Mouse (Mus musculus): ENCODE data around the gene Igfn1. TPM values are rescaled to one million over a fixed set of nuclear protein-coding genes. Genes with fewer than 3 reads are reported as not detected.

Igfn1 gene
- polyA plus RNA-seq, 1 experiment, result 0.04 TPM

DNA sequence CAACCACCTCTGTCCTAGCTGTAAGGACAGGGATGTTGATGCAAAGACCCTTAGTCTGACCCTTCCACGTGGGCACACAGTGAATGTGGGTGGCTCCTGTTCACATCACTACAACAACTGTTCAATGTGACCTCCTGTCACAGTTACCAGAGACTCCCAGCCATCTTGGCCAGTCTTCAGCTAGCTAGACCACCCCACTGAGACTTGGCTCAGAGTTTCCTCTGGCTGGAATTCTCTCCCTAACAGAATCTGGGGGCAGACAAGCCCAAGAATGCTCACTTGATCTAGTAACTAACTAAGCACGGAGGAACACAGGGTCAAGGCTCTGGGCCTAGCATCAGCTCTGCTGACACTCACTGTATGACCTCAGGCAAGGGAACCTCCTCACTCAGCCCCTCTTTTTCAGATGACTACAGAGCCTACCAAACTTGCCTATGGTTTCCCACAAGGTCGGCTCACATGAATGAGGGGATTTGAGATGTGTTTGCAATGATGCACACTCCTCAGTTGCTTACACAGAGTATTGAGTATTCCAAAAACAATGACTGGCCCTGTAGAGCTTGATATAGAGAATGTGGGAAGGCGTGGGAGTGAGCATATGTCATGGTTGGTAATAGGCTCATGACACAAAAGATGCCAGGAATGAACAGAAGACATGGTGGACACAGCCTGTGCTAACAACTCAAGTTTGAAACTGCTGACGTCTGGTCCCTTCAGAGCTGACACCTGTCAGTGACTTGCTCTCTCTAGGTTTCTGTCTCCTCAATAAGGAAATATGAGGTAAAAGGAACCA is 32.8 kb upstream of the Igfn1 start:
- TF ChIP-seq CTCF (IDR thresholded peaks at IDR 0.05; ENCODE audit: borderline replicate concordance, extremely low read depth, insufficient read depth, insufficient read length) (no peak), POLR2A (IDR thresholded peaks at IDR 0.05; ENCODE audit: borderline replicate concordance, extremely low read depth, insufficient read depth, insufficient read length, poor library complexity, severe bottlenecking) (no peak)
- no peak for DNase-seq (ENCODE audit: low read depth)

DNA sequence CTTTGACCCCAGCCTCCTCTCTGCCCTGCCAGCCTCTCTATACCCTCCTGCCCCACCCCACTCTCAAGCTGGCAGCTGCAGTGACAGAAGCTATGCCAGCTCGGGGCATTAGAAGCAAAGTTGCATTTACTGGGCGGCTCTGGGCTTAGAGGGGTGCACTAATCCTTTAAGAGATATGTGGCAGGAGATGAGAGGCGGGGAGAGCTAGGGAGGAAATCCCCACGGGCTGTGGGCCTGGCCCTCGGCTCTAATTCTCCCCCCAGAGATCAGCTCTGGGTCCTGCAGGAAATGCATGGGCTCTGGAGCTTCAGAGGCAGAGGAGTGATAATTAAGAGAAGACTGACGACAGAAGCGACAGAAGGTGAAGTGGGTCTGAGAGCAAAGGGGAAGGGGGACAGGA is 26.8 kb upstream of the Igfn1 start:
- TF ChIP-seq CTCF (IDR thresholded peaks at IDR 0.05; ENCODE audit: borderline replicate concordance, extremely low read depth, insufficient read depth, insufficient read length) (no peak), POLR2A (IDR thresholded peaks at IDR 0.05; ENCODE audit: borderline replicate concordance, extremely low read depth, insufficient read depth, insufficient read length, poor library complexity, severe bottlenecking) (no peak)
- no peak for DNase-seq (ENCODE audit: low read depth)

DNA sequence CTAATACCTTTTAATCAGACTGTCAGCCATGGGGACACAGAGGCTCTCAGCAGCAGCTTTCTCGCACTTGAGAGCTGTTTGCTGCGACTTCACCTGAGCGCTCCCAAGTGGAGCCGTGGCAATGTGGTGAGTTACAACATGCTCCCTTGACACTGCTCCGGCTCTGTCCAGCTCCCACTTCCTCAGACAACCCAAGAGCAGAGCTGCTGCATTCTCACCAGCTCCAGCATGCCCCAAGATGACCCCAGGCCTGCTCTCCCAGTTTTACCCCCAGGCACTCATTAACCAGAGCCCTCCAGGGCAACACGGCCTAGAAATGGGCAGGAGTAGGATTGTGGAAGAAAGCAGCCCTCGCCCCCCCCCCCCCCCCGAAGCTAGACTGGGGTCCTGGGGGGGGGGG is 25.6 kb upstream of the Igfn1 start:
- no peak for DNase-seq (ENCODE audit: low read depth)
- TF ChIP-seq CTCF (IDR thresholded peaks at IDR 0.05; ENCODE audit: borderline replicate concordance, extremely low read depth, insufficient read depth, insufficient read length) (no peak), POLR2A (IDR thresholded peaks at IDR 0.05; ENCODE audit: borderline replicate concordance, extremely low read depth, insufficient read depth, insufficient read length, poor library complexity, severe bottlenecking) (no peak)

DNA sequence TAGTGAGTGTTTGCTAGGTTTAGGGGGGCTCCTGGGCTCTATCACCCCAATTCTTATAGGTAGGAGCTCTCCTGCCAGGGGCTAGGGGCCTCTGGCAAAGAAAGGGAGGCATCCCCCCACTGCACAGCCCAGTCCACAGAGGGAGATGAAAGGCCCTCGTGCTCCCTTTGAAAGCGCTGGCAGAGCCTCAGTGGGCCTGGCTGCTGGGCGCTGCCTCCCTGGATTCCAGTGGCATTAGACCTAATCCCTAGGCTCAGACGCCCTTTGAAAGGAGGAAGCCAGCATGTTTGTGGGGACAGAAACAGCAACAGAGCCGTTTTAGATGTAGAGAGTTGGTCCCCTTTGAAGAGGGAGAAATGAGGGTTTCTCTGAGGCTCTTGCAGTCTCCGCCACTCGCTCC is 24.1 kb upstream of the Igfn1 start:
- DNase-seq (ENCODE audit: low read depth), result peak; percentile 49
- TF ChIP-seq CTCF (IDR thresholded peaks at IDR 0.05; ENCODE audit: borderline replicate concordance, extremely low read depth, insufficient read depth, insufficient read length) (no peak), POLR2A (IDR thresholded peaks at IDR 0.05; ENCODE audit: borderline replicate concordance, extremely low read depth, insufficient read depth, insufficient read length, poor library complexity, severe bottlenecking) (no peak)

DNA sequence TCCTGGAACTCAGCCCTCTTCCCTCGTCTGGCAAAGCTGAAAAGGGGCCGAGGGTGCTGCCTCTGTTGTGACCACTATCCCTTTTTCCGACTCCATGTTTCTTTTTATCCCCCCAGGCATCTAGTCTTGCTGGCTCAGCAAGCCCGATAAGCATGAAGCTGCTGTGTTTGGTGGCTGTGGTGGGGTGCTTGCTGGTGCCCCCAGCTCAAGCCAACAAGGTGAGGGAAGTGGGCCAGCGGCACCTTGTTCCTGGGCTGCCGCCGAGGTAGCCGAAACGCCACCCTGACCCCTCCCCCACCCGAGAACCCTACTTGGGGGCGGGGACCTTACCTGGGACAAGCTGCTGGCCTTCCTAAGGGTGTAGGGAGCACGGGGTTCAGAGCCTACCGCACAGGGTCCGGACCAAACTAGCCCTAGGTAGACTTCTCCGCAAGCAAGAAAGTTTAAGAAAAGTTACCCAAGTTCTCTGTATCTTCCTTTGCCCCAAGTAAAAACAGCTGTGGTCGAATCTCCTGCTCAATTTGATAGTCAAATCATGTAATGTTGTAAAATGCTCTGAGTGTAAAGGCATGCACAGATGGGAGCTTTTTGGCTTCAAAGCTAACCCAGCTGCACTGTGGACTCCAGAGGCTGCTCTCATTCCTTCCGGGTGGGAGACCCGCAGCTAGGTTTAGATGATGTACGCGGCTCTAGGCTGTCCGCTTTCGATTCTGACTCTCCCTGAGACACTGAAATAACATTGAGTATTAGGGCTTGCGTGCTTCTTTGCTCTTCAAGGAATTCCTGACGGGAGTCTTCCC is 12.4 kb upstream of the Igfn1 start:
- DNase-seq (ENCODE audit: low read depth), result peak; percentile 42
- no peak for TF ChIP-seq POLR2A (IDR thresholded peaks at IDR 0.05; ENCODE audit: borderline replicate concordance, extremely low read depth, insufficient read depth, insufficient read length, poor library complexity, severe bottlenecking)
- no peak for TF ChIP-seq CTCF (IDR thresholded peaks at IDR 0.05; ENCODE audit: borderline replicate concordance, extremely low read depth, insufficient read depth, insufficient read length)

DNA sequence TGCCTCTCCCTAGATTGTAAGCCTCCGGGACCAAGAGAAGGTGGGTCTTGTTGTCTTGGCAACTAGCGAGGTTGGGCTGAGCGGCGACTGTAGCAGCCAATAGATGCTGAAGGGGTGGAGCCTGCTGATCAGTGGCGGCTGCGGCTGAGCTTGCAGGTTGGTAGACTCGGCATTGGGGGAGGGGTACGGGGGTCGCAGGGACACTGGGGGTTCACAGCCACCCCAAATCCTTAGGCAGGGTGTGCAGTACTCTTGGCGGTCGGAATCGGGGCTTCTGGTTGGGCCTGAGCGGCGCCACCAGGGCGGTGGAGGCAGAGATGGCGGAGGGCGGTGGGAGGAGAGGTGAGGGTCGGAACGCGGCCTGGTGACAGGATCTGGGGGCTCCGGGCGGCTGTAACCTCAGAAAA is 11.8 kb upstream of the Igfn1 start:
- peak; percentile 99 for DNase-seq (ENCODE audit: low read depth)
- TF ChIP-seq POLR2A (IDR thresholded peaks at IDR 0.05; ENCODE audit: borderline replicate concordance, extremely low read depth, insufficient read depth, insufficient read length, poor library complexity, severe bottlenecking) (peak; percentile 45; the same call in 1 of the 2 replicates), CTCF (IDR thresholded peaks at IDR 0.05; ENCODE audit: borderline replicate concordance, extremely low read depth, insufficient read depth, insufficient read length) (no peak)

DNA sequence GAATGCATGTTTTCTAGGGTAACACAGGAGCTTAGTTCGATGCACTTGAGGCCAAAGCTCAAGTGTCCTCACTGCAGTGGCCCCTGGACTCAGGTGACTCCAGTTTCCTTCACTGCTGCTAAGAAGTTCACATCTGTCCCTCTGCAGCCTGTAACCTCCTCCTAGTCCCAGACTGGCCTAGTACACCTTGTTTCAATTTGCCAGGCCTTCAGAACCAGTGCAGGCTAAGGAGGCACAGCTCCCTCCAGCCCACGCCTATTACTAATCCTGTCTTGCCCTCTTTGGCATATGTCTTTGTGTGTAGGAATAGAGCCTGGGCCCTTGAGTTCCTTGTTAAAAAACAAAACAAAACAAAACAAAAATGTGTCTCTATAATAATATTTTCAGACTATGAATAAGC is 11.2 kb upstream of the Igfn1 start:
- no peak for TF ChIP-seq CTCF (IDR thresholded peaks at IDR 0.05; ENCODE audit: borderline replicate concordance, extremely low read depth, insufficient read depth, insufficient read length)
- no peak for TF ChIP-seq POLR2A (IDR thresholded peaks at IDR 0.05; ENCODE audit: borderline replicate concordance, extremely low read depth, insufficient read depth, insufficient read length, poor library complexity, severe bottlenecking)
- no peak for DNase-seq (ENCODE audit: low read depth)

DNA sequence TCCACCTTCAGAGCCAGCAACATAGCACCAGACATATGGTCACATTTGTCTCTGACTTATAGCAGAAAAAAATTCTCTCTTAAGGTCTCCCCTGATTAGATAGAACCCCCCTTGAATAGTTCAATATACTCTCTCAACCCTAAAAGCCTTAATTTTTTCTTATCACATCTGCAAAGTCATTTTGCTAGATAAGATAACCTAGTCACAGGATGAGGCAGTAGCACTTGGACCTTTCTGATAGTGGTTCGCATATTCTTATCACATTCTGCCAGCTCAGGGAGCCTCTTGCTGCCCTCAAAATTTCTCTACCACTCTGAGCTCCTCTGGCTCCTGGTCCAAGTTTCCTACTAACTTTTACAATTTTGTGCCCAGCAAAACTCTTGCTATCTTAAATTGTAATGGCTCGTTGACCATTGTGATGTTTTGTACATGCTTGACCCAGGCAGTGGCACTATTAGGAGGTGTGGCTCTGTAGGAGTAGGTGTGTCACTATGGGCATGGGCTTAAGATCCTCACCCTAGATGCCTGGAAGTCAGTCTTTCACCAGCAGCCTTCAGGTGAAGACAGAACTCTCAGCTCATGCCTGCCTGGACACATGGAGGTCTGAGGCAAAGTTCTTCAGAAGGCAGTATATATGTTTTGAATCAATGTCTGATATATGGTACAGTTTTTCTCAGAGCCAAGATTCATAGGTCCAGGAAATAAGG is 8.8 kb upstream of the Igfn1 start:
- no peak for TF ChIP-seq CTCF (IDR thresholded peaks at IDR 0.05; ENCODE audit: borderline replicate concordance, extremely low read depth, insufficient read depth, insufficient read length)
- TF ChIP-seq POLR2A (IDR thresholded peaks at IDR 0.05; ENCODE audit: borderline replicate concordance, extremely low read depth, insufficient read depth, insufficient read length, poor library complexity, severe bottlenecking), result no peak

DNA sequence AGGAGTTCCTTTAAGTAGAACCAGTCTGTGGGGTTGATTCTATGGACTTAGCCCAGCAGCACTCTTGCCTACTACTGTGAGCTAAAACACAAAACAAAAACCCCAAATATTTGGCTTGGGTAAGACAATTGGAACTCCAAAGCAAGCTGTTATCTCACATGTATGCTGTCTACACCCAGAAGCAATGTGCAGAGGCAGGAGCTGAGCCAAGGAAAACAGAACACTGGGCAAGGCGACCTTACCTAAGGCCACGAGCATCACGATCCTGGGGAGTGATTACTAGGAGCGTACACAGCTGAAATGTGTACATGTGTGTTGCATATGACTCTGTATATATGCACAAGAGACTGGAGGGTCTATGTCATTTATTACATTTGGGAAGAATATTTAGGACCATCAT is 7.4 kb upstream of the Igfn1 start:
- no peak for DNase-seq (ENCODE audit: low read depth)
- no peak for TF ChIP-seq POLR2A (IDR thresholded peaks at IDR 0.05; ENCODE audit: borderline replicate concordance, extremely low read depth, insufficient read depth, insufficient read length, poor library complexity, severe bottlenecking)
- TF ChIP-seq CTCF (IDR thresholded peaks at IDR 0.05; ENCODE audit: borderline replicate concordance, extremely low read depth, insufficient read depth, insufficient read length), result no peak

More for the DNA sequence above, 8.8 kb upstream of the Igfn1 start:
- DNase-seq (ENCODE audit: low read depth), result no peak

DNA sequence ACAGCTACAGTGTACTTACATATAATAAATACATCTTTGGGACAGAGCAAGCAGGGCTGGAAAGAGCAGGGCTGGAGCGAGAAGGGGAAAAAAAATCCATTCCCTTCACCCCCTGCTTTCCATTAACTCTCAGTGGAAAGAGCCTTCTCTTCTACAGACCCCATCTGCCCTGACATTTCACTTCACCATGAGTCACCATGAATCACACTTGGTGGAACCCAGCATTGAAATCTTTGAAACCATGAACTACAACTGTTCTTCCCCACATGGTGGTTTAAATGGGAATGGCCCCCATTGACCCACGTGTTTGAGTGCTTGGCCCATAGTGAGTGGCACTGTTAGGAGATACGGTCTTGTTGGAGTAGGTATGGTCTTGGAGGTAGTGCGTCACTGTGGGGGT is 4.1 kb upstream of the Igfn1 start:
- TF ChIP-seq CTCF (IDR thresholded peaks at IDR 0.05; ENCODE audit: borderline replicate concordance, extremely low read depth, insufficient read depth, insufficient read length), result no peak
- no peak for TF ChIP-seq POLR2A (IDR thresholded peaks at IDR 0.05; ENCODE audit: borderline replicate concordance, extremely low read depth, insufficient read depth, insufficient read length, poor library complexity, severe bottlenecking)
- no peak for DNase-seq (ENCODE audit: low read depth)

DNA sequence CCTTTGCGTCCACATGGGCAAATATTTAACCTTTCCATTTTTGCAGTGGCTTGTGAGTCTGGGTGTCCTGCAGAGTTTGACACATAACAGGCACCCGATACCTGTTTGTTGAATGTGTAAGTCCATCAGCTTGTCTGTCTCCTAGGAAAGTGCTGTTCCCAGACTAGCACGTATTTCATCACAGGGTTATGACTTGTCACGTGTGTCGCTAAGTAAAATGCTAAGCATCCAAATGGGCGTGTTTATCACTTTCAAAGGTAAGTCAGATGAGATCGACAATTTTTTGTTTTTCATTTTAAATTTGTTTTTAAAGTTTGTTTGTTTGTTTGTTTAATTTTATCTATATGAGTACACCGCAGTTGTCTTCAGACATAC is 2.0 kb upstream of the Igfn1 start:
- no peak for DNase-seq (ENCODE audit: low read depth)
- TF ChIP-seq CTCF (IDR thresholded peaks at IDR 0.05; ENCODE audit: borderline replicate concordance, extremely low read depth, insufficient read depth, insufficient read length) (no peak), POLR2A (IDR thresholded peaks at IDR 0.05; ENCODE audit: borderline replicate concordance, extremely low read depth, insufficient read depth, insufficient read length, poor library complexity, severe bottlenecking) (no peak)
